Mouse (Mus musculus) CH12.LX (cell line): ENCODE results near the gene Pi16. TPM values are rescaled to one million over a fixed set of nuclear protein-coding genes. Genes with fewer than 3 reads are reported as not detected.

Experiments
- DNase-seq: peaks from one replicate; pipeline ENCODE4 v3.0.0-alpha.2; 2013; ENCODE audit errors: extremely low read depth
- H3K27ac ChIP-seq: 2 replicates; pipeline ENCODE4 v1.5.1; 2012; ENCODE audit warnings: low read depth, mild to moderate bottlenecking, control low read depth, moderate library complexity; ENCODE audit not compliant: insufficient read depth
- H3K27me3 ChIP-seq: replicated peaks from 2 replicates; pipeline ENCODE3; 2012; ENCODE audit warnings: inconsistent platforms
- H3K36me3 ChIP-seq, 2 experiments: replicated peaks in 1 of 2; 2 replicates each; pipeline versions ENCODE3 to v1.6.1; 2012; ENCODE audit warnings: inconsistent platforms in 1 of 2, low read length in 1 of 2, mild to moderate bottlenecking in 1 of 2, mixed read lengths in 1 of 2, moderate library complexity in 1 of 2; ENCODE audit not compliant: control insufficient read depth in 1 of 2, insufficient read depth in 1 of 2
- H3K4me1 ChIP-seq, 2 experiments: 2 replicates each; pipeline ENCODE4 v1.6.1; 2012; ENCODE audit warnings: inconsistent platforms in 1 of 2, moderate library complexity in 1 of 2; ENCODE audit not compliant: insufficient read depth in 2 of 2, control insufficient read depth in 1 of 2
- H3K4me2 ChIP-seq: 2 replicates; pipeline ENCODE4 v1.6.1; 2012; ENCODE audit warnings: low read depth, mild to moderate bottlenecking, control low read depth; ENCODE audit not compliant: poor library complexity, insufficient read depth, severe bottlenecking
- H3K4me3 ChIP-seq, 3 experiments: fragments of 150-350 bp in 1 of 3; sonication (generic) in 1 of 3; replicated peaks in 1 of 3; 2 replicates each; pipeline versions ENCODE3 to v1.5.1; 2011 to 2012; ENCODE audit warnings: low read depth in 2 of 3, low read length in 2 of 3, mild to moderate bottlenecking in 2 of 3, moderate library complexity in 2 of 3, control low read depth in 1 of 3, improper control_type of control experiment in 1 of 3, inconsistent platforms in 1 of 3, mixed read lengths in 1 of 3; ENCODE audit not compliant: poor library complexity in 1 of 3
- H3K79me2 ChIP-seq: replicated peaks from 2 replicates; pipeline ENCODE4 v1.6.1; 2012; ENCODE audit warnings: mild to moderate bottlenecking, moderate library complexity; ENCODE audit not compliant: control insufficient read depth, poor library complexity, insufficient read depth, severe bottlenecking; ENCODE audit errors: extremely low read depth
- H3K9ac ChIP-seq: 2 replicates; pipeline ENCODE4 v1.6.1; 2012; ENCODE audit warnings: low read depth, mild to moderate bottlenecking, control low read depth, moderate library complexity; ENCODE audit not compliant: insufficient read depth
- H3K9me3 ChIP-seq: replicated peaks from 2 replicates; pipeline ENCODE3; 2012; ENCODE audit warnings: low read length, inconsistent platforms, mixed read lengths
- BHLHE40 ChIP-seq: IDR thresholded peaks from 2 replicates; pipeline ENCODE4 v1.6.1; 2011; ENCODE audit warnings: mild to moderate bottlenecking, low read depth, low read length, improper control_type of control experiment
- CHD1 ChIP-seq: IDR thresholded peaks from 2 replicates; pipeline ENCODE4 v1.6.1; 2012; ENCODE audit warnings: low read depth, low read length, improper control_type of control experiment, inconsistent platforms
- ETS1 ChIP-seq: conservative IDR thresholded peaks from 2 replicates; pipeline ENCODE4 v1.6.1; 2012; ENCODE audit warnings: low read depth, mild to moderate bottlenecking, inconsistent platforms, low read length, improper control_type of control experiment, moderate library complexity
- GABPA ChIP-seq: IDR thresholded peaks from 2 replicates; pipeline ENCODE4 v1.6.1; 2012; ENCODE audit warnings: low read depth, low read length, improper control_type of control experiment, inconsistent platforms; ENCODE audit not compliant: insufficient replicate concordance
- MAFK ChIP-seq: IDR thresholded peaks from 2 replicates; pipeline ENCODE4 v1.6.1; 2011; ENCODE audit warnings: low read length, improper control_type of control experiment; ENCODE audit not compliant: insufficient replicate concordance
- MAX ChIP-seq: IDR thresholded peaks from 2 replicates; pipeline ENCODE4 v1.6.1; 2011; ENCODE audit warnings: low read length, improper control_type of control experiment
- MAZ ChIP-seq: IDR thresholded peaks from 2 replicates; pipeline ENCODE4 v1.6.1; 2012; ENCODE audit warnings: low read depth, mild to moderate bottlenecking, inconsistent platforms, low read length, improper control_type of control experiment, moderate library complexity
- MEF2A ChIP-seq: IDR thresholded peaks from 2 replicates; pipeline ENCODE4 v1.6.1; 2014; ENCODE audit warnings: low read depth, mild to moderate bottlenecking, inconsistent platforms, low read length, improper control_type of control experiment, borderline replicate concordance
- MYC ChIP-seq: IDR thresholded peaks from 2 replicates; pipeline ENCODE4 v1.6.1; 2011; ENCODE audit warnings: low read depth, mild to moderate bottlenecking, improper control_type of control experiment, low read length
- NELFE ChIP-seq: IDR thresholded peaks from 2 replicates; pipeline ENCODE4 v1.6.1; 2011; ENCODE audit warnings: low read depth, low read length, improper control_type of control experiment
- POLR2A ChIP-seq: IDR thresholded peaks from 2 replicates; pipeline ENCODE4 v1.6.1; 2011; ENCODE audit warnings: low read depth, mild to moderate bottlenecking, improper control_type of control experiment, low read length
- POLR2AphosphoS2 ChIP-seq: IDR thresholded peaks from 2 replicates; pipeline ENCODE4 v1.6.1; 2011; ENCODE audit warnings: low read depth, low read length, improper control_type of control experiment
- RAD21 ChIP-seq: IDR thresholded peaks from 2 replicates; pipeline ENCODE4 v1.6.1; 2011; ENCODE audit warnings: low read depth, mild to moderate bottlenecking, low read length, improper control_type of control experiment, moderate library complexity
- RCOR1 ChIP-seq: conservative IDR thresholded peaks from 2 replicates; pipeline ENCODE4 v1.6.1; 2012; ENCODE audit warnings: low read depth, mild to moderate bottlenecking, inconsistent platforms, low read length, improper control_type of control experiment
- SMC3 ChIP-seq: IDR thresholded peaks from 2 replicates; pipeline ENCODE4 v1.6.1; 2011; ENCODE audit warnings: low read depth, low read length, improper control_type of control experiment
- TBP ChIP-seq: conservative IDR thresholded peaks from 2 replicates; pipeline ENCODE4 v1.6.1; 2011; ENCODE audit warnings: low read depth, low read length, improper control_type of control experiment
- TCF12 ChIP-seq: IDR thresholded peaks from 2 replicates; pipeline ENCODE4 v1.6.1; 2014; ENCODE audit warnings: low read depth, mild to moderate bottlenecking, inconsistent platforms, low read length, improper control_type of control experiment
- USF1 ChIP-seq: IDR thresholded peaks from 2 replicates; pipeline ENCODE4 v1.6.1; 2014; ENCODE audit warnings: low read depth, mild to moderate bottlenecking, inconsistent platforms, low read length, improper control_type of control experiment
- USF2 ChIP-seq: conservative IDR thresholded peaks from 2 replicates; pipeline ENCODE4 v1.6.1; 2011; ENCODE audit warnings: low read depth, low read length, improper control_type of control experiment
- ZNF384 ChIP-seq: IDR thresholded peaks from 2 replicates; pipeline ENCODE4 v1.6.1; 2012; ENCODE audit warnings: low read depth, low read length, improper control_type of control experiment, inconsistent platforms
- dilution Hi-C: fragments of 300-500 bp; cut with MboI; formaldehyde crosslinking; loops from 2 replicates; pipeline ENCODE4 v1.14.3; 2020; ENCODE audit warnings: low sequenced_read_pairs; ENCODE audit not compliant: extremely low pct_unique_long_range_greater_than_20kb, extremely low pct_ligation_motif_present
- in situ Hi-C: fragments of 300-500 bp; cut with MboI; formaldehyde crosslinking; loops from 3 replicates; pipeline ENCODE4 v1.14.3; 2019; ENCODE audit warnings: low sequenced_read_pairs, low pct_ligation_motif_present, low pct_unique_long_range_greater_than_20kb, mixed read lengths
- polyA plus RNA-seq: library from polyadenylated mRNA; unstranded; fragments of >175 nt; gene quantifications from 2 replicates; pipeline ENCODE4 v1.2.1, GENCODE M21; 2012; ENCODE audit warnings: low read depth; ENCODE audit not compliant: insufficient read length
- total RNA-seq, 2 experiments: library from RNA; depleted of rRNA; stranded (reverse); fragments of 300-350 nt in 1 of 2; fragments of >200 nt in 1 of 2; gene quantifications; 2 replicates each; pipeline ENCODE4 v1.2.3; 2012 to 2014

Gene Pi16
- total and polyA plus RNA-seq, 3 experiments: 0.13 TPM; not detected in 2

- TF ChIP-seq CHD1 (peak; percentile 39; the same call in 1 of the 2 replicates), ETS1 (no peak; the same call in 1 of the 2 replicates), POLR2A (peak; percentile 79), BHLHE40 (peak; percentile 62), POLR2AphosphoS2 (no peak), MEF2A (peak; percentile 85), GABPA (peak; percentile 7; the same call in 1 of the 2 replicates), ZNF384 (no peak), RCOR1 (no peak), RAD21 (peak; percentile 44), MYC (peak; percentile 50; the same call in 1 of the 2 replicates), MAZ (peak; percentile 70), NELFE (peak; percentile 79), USF1 (no peak), TCF12 (peak; percentile 92), SMC3 (peak; percentile 70), MAFK (no peak), TBP (no peak)
- TF ChIP-seq, all 38 proteins: peak for 24
Measured at GRCm38 (mm10) chr17:29268682-29269348, 48.7 kb upstream of the Pi16 start, which contains the start of gene BC004004 (continued).

DNA sequence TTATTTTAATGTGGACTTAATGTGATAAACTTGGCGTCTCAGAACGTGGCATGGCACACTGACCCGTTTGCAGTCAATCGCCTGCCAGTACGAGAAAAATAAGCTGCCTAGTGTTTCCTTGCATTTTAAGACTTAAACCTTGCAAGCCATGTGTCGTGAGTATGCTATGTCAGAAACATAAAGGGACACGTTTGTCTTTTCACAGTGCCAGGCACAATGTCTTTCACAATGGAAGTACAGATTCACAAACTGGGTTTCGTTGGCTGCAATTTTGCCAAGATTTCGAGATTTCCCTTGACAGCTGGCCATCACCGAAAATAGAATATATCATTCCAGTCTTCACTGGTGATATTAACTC is 48.2 kb upstream of the Pi16 start:
- Histone ChIP-seq H3K79me2 (peaks cover 19% of the 10 kb centered on the region), H3K9me3 (no peaks in the 10 kb centered on the region), H3K27me3 (no peaks in the 10 kb centered on the region), H3K9ac (peak overlapping the region; percentile 89), H3K4me3 (peak overlapping the region; percentile 79 to 97 (median 86)), H3K4me1 (peaks cover 3 to 31% of the 10 kb centered on the region in 2 experiments; a peak in 2 of 4 replicates), H3K27ac (no peak overlapping the region), H3K4me2 (peak overlapping the region; percentile 98), H3K36me3 (peaks cover 0 to 7% of the 10 kb centered on the region in 2 experiments)
- no peak for DNase-seq
- in situ Hi-C loops (no loop called here), dilution Hi-C loops (no loop called here)
- TF ChIP-seq MAX (no peak; the same call in none of the 2 replicates), USF2 (no peak), MYC (peak; percentile 26; the same call in 1 of the 2 replicates)
